Mouse (Mus musculus) large intestine, adult 2 months (tissue): ENCODE results near the gene Zfp874b. TPM values are rescaled to one million over a fixed set of nuclear protein-coding genes. Genes with fewer than 3 reads are reported as not detected.

Source experiments
- polyA plus RNA-seq: library from polyadenylated mRNA; depleted of rRNA; stranded (reverse); fragments of >200 nt; gene quantifications from 2 replicates; pipeline ENCODE4 v1.2.3, GENCODE M21; 2012; rRNA removed

Zfp874b gene
- polyA plus RNA-seq, 1 experiment: 0.58 TPM

Other genes starting within 250 kb of the Zfp874b start
- gene Zfp458, start 205.8 kb downstream of the Zfp874b start, polyA plus RNA-seq: 0.27 and 0.31 TPM in 2 replicates
- gene Zfp457, start 177.8 kb downstream of the Zfp874b start, polyA plus RNA-seq: 0.67 and 0.92 TPM in 2 replicates
- gene Zfp595, start 151.7 kb downstream of the Zfp874b start, polyA plus RNA-seq: 0.71 and 0.99 TPM in 2 replicates
- not detected in 2 replicates for gene Gm28044, start 123.7 kb downstream of the Zfp874b start, polyA plus RNA-seq
- gene Zfp953, start 123.7 kb downstream of the Zfp874b start, polyA plus RNA-seq: 0.38 and 0.42 TPM in 2 replicates
- 0.25 TPM in 1 of 2 replicates, not detected in the other for gene Gm28041, start 108.5 kb downstream of the Zfp874b start, polyA plus RNA-seq
- gene Zfp456, start 108.4 kb downstream of the Zfp874b start, polyA plus RNA-seq: 0.27 and 0.31 TPM in 2 replicates
- gene Zfp429, start 84.4 kb downstream of the Zfp874b start, polyA plus RNA-seq: 2.8 and 5.0 TPM in 2 replicates
- 0.49 and 0.74 TPM in 2 replicates for gene Zfp459, start 62.8 kb downstream of the Zfp874b start, polyA plus RNA-seq
- 0.43 and 0.82 TPM in 2 replicates for gene Zfp874a, start 32.6 kb downstream of the Zfp874b start, polyA plus RNA-seq
- 0.69 and 1.2 TPM in 2 replicates for gene Zfp58, start 16.3 kb upstream of the Zfp874b start, polyA plus RNA-seq
- gene Gm26965, start 41.9 kb upstream of the Zfp874b start, polyA plus RNA-seq: not detected in 2 replicates
- 11.9 and 21.7 TPM in 2 replicates for gene Zfp87, start 41.9 kb upstream of the Zfp874b start, polyA plus RNA-seq
- 0.99 and 2.7 TPM in 2 replicates for gene Zfp748, start 69.6 kb upstream of the Zfp874b start, polyA plus RNA-seq
- 0.38 and 0.58 TPM in 2 replicates for gene Zfp729b, start 125.4 kb upstream of the Zfp874b start, polyA plus RNA-seq
- gene Gm49345, start 153.5 kb upstream of the Zfp874b start, polyA plus RNA-seq: 0.18 TPM in 1 of 2 replicates, not detected in the other
- 0.75 and 1.3 TPM in 2 replicates for gene Zfp729a, start 153.5 kb upstream of the Zfp874b start, polyA plus RNA-seq
- gene Zfp738, start 202.8 kb upstream of the Zfp874b start, polyA plus RNA-seq: 1.7 and 5.0 TPM in 2 replicates
- gene Zfp65, start 244.9 kb upstream of the Zfp874b start, polyA plus RNA-seq: 0.58 and 1.1 TPM in 2 replicates